Mouse (Mus musculus) MEL (cell line): ENCODE data around the gene Nr6a1. TPM values are rescaled to one million over a fixed set of nuclear protein-coding genes. Genes with fewer than 3 reads are reported as not detected.
A peak's percentile ranks its signal among the peaks of the same experiment; 100 is the strongest.

Experiments
- DNase-seq: peaks from one replicate; pipeline ENCODE4 v3.0.0; 2011; ENCODE audit warnings: low read depth, low spot score
- H3K27ac ChIP-seq: 2 replicates; pipeline ENCODE4 v1.5.1; 2012; ENCODE audit warnings: low read depth, mild to moderate bottlenecking, control low read depth, low read length, moderate library complexity; ENCODE audit not compliant: control insufficient read depth
- H3K27me3 ChIP-seq, 2 experiments: fragments of 150-350 bp in 1 of 2; sonication (generic) in 1 of 2; 2 replicates each; pipeline ENCODE4 v1.6.1; 2012; ENCODE audit warnings: low read length in 2 of 2, mild to moderate bottlenecking in 2 of 2, improper control_type of control experiment in 1 of 2, moderate library complexity in 1 of 2; ENCODE audit not compliant: insufficient read depth in 2 of 2, control insufficient read depth in 1 of 2
- H3K36me3 ChIP-seq, 2 experiments: 2 replicates each; pipeline ENCODE4 v1.6.1; 2012 to 2014; ENCODE audit warnings: low read length in 2 of 2, improper control_type of control experiment in 1 of 2, inconsistent platforms in 1 of 2, mild to moderate bottlenecking in 1 of 2; ENCODE audit not compliant: insufficient read depth in 2 of 2, control insufficient read depth in 1 of 2
- H3K4me1 ChIP-seq, 2 experiments: fragments of 150-350 bp in 1 of 2; sonication (generic) in 1 of 2; 2 replicates each; pipeline ENCODE4 v1.6.1; 2012; ENCODE audit warnings: low read length in 2 of 2, improper control_type of control experiment in 1 of 2, mild to moderate bottlenecking in 1 of 2; ENCODE audit not compliant: insufficient read depth in 2 of 2, control insufficient read depth in 1 of 2
- H3K4me3 ChIP-seq, 2 experiments: fragments of 150-350 bp in 1 of 2; sonication (generic) in 1 of 2; 2 replicates each; pipeline ENCODE4 v1.5.1; 2012; ENCODE audit warnings: low read depth in 2 of 2, low read length in 2 of 2, mild to moderate bottlenecking in 2 of 2, moderate library complexity in 2 of 2, control low read depth in 1 of 2, improper control_type of control experiment in 1 of 2; ENCODE audit not compliant: control insufficient read depth in 1 of 2, insufficient read depth in 1 of 2
- H3K79me2 ChIP-seq: 2 replicates; pipeline ENCODE4 v1.6.1; 2012; ENCODE audit warnings: mild to moderate bottlenecking, low read length, moderate library complexity; ENCODE audit not compliant: control insufficient read depth, poor library complexity, insufficient read depth
- H3K9ac ChIP-seq: 2 replicates; pipeline ENCODE4 v1.6.1; 2012; ENCODE audit warnings: low read depth, mild to moderate bottlenecking, control low read depth, low read length, moderate library complexity; ENCODE audit not compliant: control insufficient read depth, poor library complexity, severe bottlenecking
- H3K9me3 ChIP-seq: fragments of 150-350 bp; sonication (generic); replicated peaks from 2 replicates; pipeline ENCODE4 v1.6.1; 2012; ENCODE audit warnings: mild to moderate bottlenecking, low read length, improper control_type of control experiment, moderate library complexity; ENCODE audit not compliant: insufficient read depth
- CHD2 ChIP-seq: IDR thresholded peaks from 2 replicates; pipeline ENCODE4 v1.6.1; 2011; ENCODE audit warnings: low read length, improper control_type of control experiment
- CTCF ChIP-seq, 3 experiments: IDR thresholded peaks in 2 of 3; conservative IDR thresholded peaks in 1 of 3; 2 replicates each; pipeline ENCODE4 v1.5.1; 2011 to 2012; ENCODE audit warnings: low read length in 3 of 3, low read depth in 2 of 3, mild to moderate bottlenecking in 2 of 3, improper control_type of control experiment in 1 of 3, inconsistent platforms in 1 of 3, mixed read lengths in 1 of 3, moderate library complexity in 1 of 3; ENCODE audit not compliant: control insufficient read depth in 1 of 3, insufficient read depth in 1 of 3, poor library complexity in 1 of 3, severe bottlenecking in 1 of 3
- EP300 ChIP-seq, 2 experiments: IDR thresholded peaks; 2 replicates each; pipeline ENCODE4 v1.6.1; 2011; ENCODE audit warnings: improper control_type of control experiment in 2 of 2, low read length in 2 of 2, low read depth in 1 of 2, mild to moderate bottlenecking in 1 of 2
- ETS1 ChIP-seq: IDR thresholded peaks from 2 replicates; pipeline ENCODE4 v1.6.1; 2012; ENCODE audit warnings: low read depth, mild to moderate bottlenecking, inconsistent platforms, low read length, improper control_type of control experiment, moderate library complexity
- GATA1 ChIP-seq: IDR thresholded peaks from 2 replicates; pipeline ENCODE4 v1.6.1; 2011; ENCODE audit warnings: low read depth, low read length, improper control_type of control experiment
- HCFC1 ChIP-seq: IDR thresholded peaks from 2 replicates; pipeline ENCODE4 v1.6.1; 2012; ENCODE audit warnings: low read depth, mild to moderate bottlenecking, inconsistent platforms, low read length, improper control_type of control experiment, moderate library complexity
- JUND ChIP-seq: IDR thresholded peaks from 2 replicates; pipeline ENCODE4 v1.6.1; 2011; ENCODE audit warnings: low read depth, mild to moderate bottlenecking, improper control_type of control experiment, low read length
- KAT2A ChIP-seq: conservative IDR thresholded peaks from 2 replicates; pipeline ENCODE4 v1.6.1; 2012; ENCODE audit warnings: low read depth, low read length, improper control_type of control experiment, inconsistent platforms
- MAX ChIP-seq: IDR thresholded peaks from 2 replicates; pipeline ENCODE4 v1.6.1; 2011; ENCODE audit warnings: low read length, improper control_type of control experiment
- MAZ ChIP-seq: IDR thresholded peaks from 2 replicates; pipeline ENCODE4 v1.6.1; 2012; ENCODE audit warnings: low read depth, mild to moderate bottlenecking, inconsistent platforms, low read length, improper control_type of control experiment
- MYB ChIP-seq: IDR thresholded peaks from 2 replicates; pipeline ENCODE4 v1.6.1; 2011; ENCODE audit warnings: mild to moderate bottlenecking, low read depth, low read length, improper control_type of control experiment
- MYC ChIP-seq: IDR thresholded peaks from 2 replicates; pipeline ENCODE4 v1.6.1; 2011; ENCODE audit warnings: low read depth, mild to moderate bottlenecking, low read length, improper control_type of control experiment, moderate library complexity
- POLR2AphosphoS5 ChIP-seq: IDR thresholded peaks from 2 replicates; pipeline ENCODE4 v1.6.1; 2012; ENCODE audit warnings: low read depth, borderline replicate concordance, mild to moderate bottlenecking, inconsistent platforms, low read length, moderate library complexity, mixed read lengths
- RCOR1 ChIP-seq: IDR thresholded peaks from 2 replicates; pipeline ENCODE4 v1.6.1; 2012; ENCODE audit warnings: low read depth, mild to moderate bottlenecking, inconsistent platforms, low read length, improper control_type of control experiment
- SIN3A ChIP-seq: IDR thresholded peaks from 2 replicates; pipeline ENCODE4 v1.6.1; 2012; ENCODE audit warnings: low read length, improper control_type of control experiment, inconsistent platforms
- SMC3 ChIP-seq: IDR thresholded peaks from 2 replicates; pipeline ENCODE4 v1.6.1; 2011; ENCODE audit warnings: low read depth, low read length, improper control_type of control experiment
- TAL1 ChIP-seq: IDR thresholded peaks from 2 replicates; pipeline ENCODE4 v1.6.1; 2012; ENCODE audit warnings: mild to moderate bottlenecking, inconsistent platforms, low read length, moderate library complexity, mixed read lengths
- TBP ChIP-seq: IDR thresholded peaks from 2 replicates; pipeline ENCODE4 v1.8.0; 2011; ENCODE audit warnings: low read depth, low read length, improper control_type of control experiment
- TCF12 ChIP-seq: IDR thresholded peaks from 2 replicates; pipeline ENCODE4 v1.6.1; 2014; ENCODE audit warnings: low read depth, mild to moderate bottlenecking, inconsistent platforms, low read length, improper control_type of control experiment, moderate library complexity
- UBTF ChIP-seq: IDR thresholded peaks from 2 replicates; pipeline ENCODE4 v1.6.1; 2012; ENCODE audit warnings: low read depth, mild to moderate bottlenecking, inconsistent platforms, low read length, improper control_type of control experiment, moderate library complexity, borderline replicate concordance; ENCODE audit not compliant: insufficient read depth
- USF1 ChIP-seq: IDR thresholded peaks from 2 replicates; pipeline ENCODE4 v1.6.1; 2014; ENCODE audit warnings: low read depth, mild to moderate bottlenecking, inconsistent platforms, low read length, improper control_type of control experiment, moderate library complexity
- USF2 ChIP-seq, 2 experiments: IDR thresholded peaks; 2 replicates each; pipeline ENCODE4 v1.6.1; 2011 to 2012; ENCODE audit warnings: improper control_type of control experiment in 2 of 2, low read length in 2 of 2, borderline replicate concordance in 1 of 2, inconsistent platforms in 1 of 2, low read depth in 1 of 2, mild to moderate bottlenecking in 1 of 2; ENCODE audit not compliant: insufficient read depth in 1 of 2
- ZC3H11A ChIP-seq: IDR thresholded peaks from 2 replicates; pipeline ENCODE4 v1.6.1; 2012; ENCODE audit warnings: low read depth, mild to moderate bottlenecking, inconsistent platforms, low read length, improper control_type of control experiment
- ZKSCAN1 ChIP-seq: IDR thresholded peaks from 2 replicates; pipeline ENCODE4 v1.6.1; 2012; ENCODE audit warnings: low read depth, mild to moderate bottlenecking, inconsistent platforms, low read length, improper control_type of control experiment, moderate library complexity
- polyA plus RNA-seq, 2 experiments: library from polyadenylated mRNA; stranded (reverse) in 1 of 2; unstranded in 1 of 2; fragments of >175 nt in 1 of 2; fragments of >200 nt in 1 of 2; gene quantifications; 2 replicates each; pipeline versions ENCODE4 v1.2.1 to v1.2.4; 2012; ENCODE audit warnings: low replicate concordance in 2 of 2, low read depth in 1 of 2; ENCODE audit not compliant: insufficient read length in 2 of 2, insufficient read depth in 1 of 2, missing spikeins in 1 of 2
- total RNA-seq: library from RNA; depleted of rRNA; stranded (reverse); fragments of 300-350 nt; gene quantifications from 2 replicates; pipeline ENCODE4 v1.2.3, GENCODE M21; 2012

Nr6a1 gene
- total and polyA plus RNA-seq, 3 experiments, result 5.0 to 22.8 (median 10.2) TPM

DNA sequence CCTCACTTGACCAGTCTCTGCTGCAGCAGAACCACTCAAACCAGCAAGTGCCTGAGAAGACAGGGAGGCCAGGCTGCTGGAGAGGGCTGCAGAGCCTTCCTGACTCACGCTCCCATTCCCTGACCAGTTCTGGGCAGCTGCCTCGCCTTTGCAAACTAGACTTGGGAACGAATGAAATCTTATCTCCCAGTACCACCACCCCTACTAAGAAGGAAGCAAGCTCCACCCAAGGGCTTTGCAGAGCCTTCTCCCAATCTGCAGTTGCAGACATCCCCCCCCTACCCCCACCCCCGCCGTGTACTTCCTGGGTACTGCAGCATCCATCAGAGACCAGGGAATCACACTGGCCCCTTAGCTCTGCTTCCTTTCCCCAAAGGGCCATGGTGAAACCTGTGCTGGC lies 244.4 kb downstream of the Nr6a1 start:
- H3K27ac ChIP-seq, result no peak overlapping the region
- H3K36me3 ChIP-seq, result peaks cover 0 to 4% of the 10 kb centered on the region in 2 experiments; a peak in 1 of 4 replicates
- DNase-seq, result peak; percentile 53
- H3K79me2 ChIP-seq, result no peaks in the 10 kb centered on the region
- H3K9me3 ChIP-seq, result no peaks in the 10 kb centered on the region
- TF ChIP-seq EP300 (IDR thresholded peaks at IDR 0.05; ENCODE audit: low read depth in 1 of 2, low read length in 2 of 2) (peak in 1 of 2 experiments; percentile 57; a peak in 2 of 4 replicates), SMC3 (no peak), SIN3A (no peak), ETS1 (no peak), ZC3H11A (no peak), UBTF (no peak), GATA1 (no peak; the same call in 1 of the 2 replicates), USF1 (no peak), TAL1 (peak; percentile 46; the same call in 1 of the 2 replicates), TBP (no peak), CHD2 (no peak)
- TF ChIP-seq, all 39 proteins: peak for 2
- peaks cover 0 to 16% of the 10 kb centered on the region in 2 experiments; a peak in 2 of 4 replicates for H3K4me1 ChIP-seq
- no peaks in the 10 kb centered on the region for H3K27me3 ChIP-seq
- H3K9ac ChIP-seq, result no peak overlapping the region
- no peak overlapping the region for H3K4me3 ChIP-seq

DNA sequence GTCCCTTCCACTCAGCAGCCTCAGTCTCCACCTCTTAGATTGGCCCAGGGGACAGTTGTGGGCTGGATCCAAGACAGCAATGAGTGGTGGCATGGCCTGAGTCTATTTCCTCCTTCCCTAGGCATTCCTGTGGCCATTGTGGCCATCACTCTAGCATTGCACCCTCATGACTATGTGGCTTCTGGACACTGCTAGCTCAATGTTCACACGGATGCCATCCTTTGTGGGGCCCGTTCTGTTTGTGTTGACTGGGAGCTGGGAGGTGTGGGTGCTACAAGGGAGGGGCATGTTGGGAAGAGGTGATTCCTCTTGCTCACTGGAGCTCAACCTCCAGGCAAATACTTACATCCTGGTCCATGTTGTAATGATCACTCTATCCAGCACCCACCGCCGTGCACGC lies 245.3 kb downstream of the Nr6a1 start:
- Histone ChIP-seq H3K36me3 (peaks cover 0 to 4% of the 10 kb centered on the region in 2 experiments; a peak in 1 of 4 replicates), H3K27me3 (no peaks in the 10 kb centered on the region), H3K4me3 (no peak overlapping the region), H3K9ac (no peak overlapping the region), H3K4me1 (peaks cover 0 to 16% of the 10 kb centered on the region in 2 experiments; a peak in 2 of 4 replicates), H3K9me3 (no peaks in the 10 kb centered on the region), H3K27ac (no peak overlapping the region), H3K79me2 (no peaks in the 10 kb centered on the region)
- no peak for DNase-seq
- TF ChIP-seq CTCF (IDR thresholded peaks at IDR 0.05 in 2 of 3, conservative IDR thresholded peaks at IDR 0.05 in 1 of 3; ENCODE audit: control insufficient read depth in 1 of 3, insufficient read depth in 1 of 3, low read depth in 2 of 3, low read length in 3 of 3, poor library complexity in 1 of 3, severe bottlenecking in 1 of 3) (no peak), SIN3A (no peak), MAX (no peak), USF2 (IDR thresholded peaks at IDR 0.05; ENCODE audit: borderline replicate concordance in 1 of 2, insufficient read depth in 1 of 2, low read depth in 1 of 2, low read length in 2 of 2) (no peak), HCFC1 (no peak), RCOR1 (no peak), KAT2A (no peak), USF1 (no peak), MYB (no peak), POLR2AphosphoS5 (no peak), UBTF (no peak), MAZ (no peak), ETS1 (no peak), ZKSCAN1 (no peak), TCF12 (no peak), MYC (no peak), EP300 (IDR thresholded peaks at IDR 0.05; ENCODE audit: low read depth in 1 of 2, low read length in 2 of 2) (no peak), JUND (no peak), TBP (no peak)
